ENCODE assay signal across 13 mouse cellular contexts in the genomic region with DNA sequence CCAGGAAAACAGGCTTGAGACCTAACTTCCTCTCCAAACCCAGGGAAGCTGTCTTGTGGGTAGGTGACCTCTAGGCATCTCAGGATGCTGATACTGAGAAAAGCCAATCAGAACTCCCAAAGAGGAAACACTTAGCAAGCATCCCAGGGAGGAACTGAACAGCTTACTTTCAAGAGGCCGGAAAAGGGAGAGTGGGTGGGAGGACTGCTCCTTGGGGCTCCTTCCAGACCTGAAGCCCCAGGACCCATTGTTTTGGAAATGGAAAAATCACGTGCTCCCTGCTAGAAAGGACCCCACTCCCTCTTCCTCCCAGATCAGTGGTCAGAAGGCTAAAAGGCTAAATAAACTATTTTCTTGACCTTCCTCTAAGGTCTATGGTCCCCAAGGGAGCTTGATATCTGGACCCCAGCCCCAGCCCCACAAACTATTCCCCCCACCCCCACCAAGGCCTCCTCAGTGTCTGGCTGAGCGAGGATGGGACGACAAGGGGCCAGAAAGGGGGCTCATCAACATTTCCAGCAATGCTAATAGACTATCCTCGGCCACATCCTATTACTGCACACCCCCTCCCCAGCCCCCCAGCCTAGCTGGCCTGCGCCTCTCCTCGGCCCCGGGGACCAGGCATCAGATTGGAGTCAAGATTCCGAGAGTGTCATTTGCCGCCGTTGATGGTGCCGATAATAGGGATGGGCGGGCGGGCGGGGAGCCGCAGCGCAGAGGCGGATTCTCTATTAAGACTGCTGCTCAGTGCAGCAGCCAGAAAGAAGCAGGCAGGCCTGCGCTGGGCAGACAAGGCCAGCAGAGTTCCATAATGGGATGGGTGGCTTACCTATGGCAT. TPM values are rescaled to one million over a fixed set of nuclear protein-coding genes. Genes with fewer than 3 reads are reported as not detected.
DNase-seq lines count a peak whose midpoint lies in the region; ATAC-seq lines count a peak whose summit lies in the region.
"Had no signal": no experiment of that assay in that cellular context is flagged by ENCODE, and none has a peak within 500 bp of the region (broad histone marks: within the 10 kb centered on the region; RNA-seq: fewer than 3 reads in every experiment).

No protein-coding gene starts in this region.

- H3K27ac ChIP-seq in heart, embryonic 13.5 days (replicated peaks) = no peak overlapping the region
- H3K27ac ChIP-seq in embryonic facial prominence, embryonic 11.5 days (replicated peaks; ENCODE audit: low read depth, low read length) = no peak overlapping the region
- H3K27ac ChIP-seq in hindbrain, embryonic 12.5 days = no peak overlapping the region
- no peak overlapping the region for H3K27ac ChIP-seq in midbrain, embryonic 15.5 days
- H3K27ac ChIP-seq: heart, adult 2 months; liver, embryonic 14.5 days had no signal

- peaks cover 98% of the 10 kb centered on the region for H3K27me3 ChIP-seq in heart, embryonic 13.5 days (replicated peaks)
- H3K27me3 ChIP-seq in embryonic facial prominence, embryonic 11.5 days (ENCODE audit: control insufficient read depth, insufficient read depth, low read length) = peaks cover 60% of the 10 kb centered on the region
- H3K27me3 ChIP-seq in hindbrain, embryonic 12.5 days = peaks cover 96% of the 10 kb centered on the region
- peaks cover 62% of the 10 kb centered on the region for H3K27me3 ChIP-seq in midbrain, embryonic 15.5 days (replicated peaks)

- intact Hi-C loops in heart, postnatal 25 days (cut with DNase I) = no loop called here
- intact Hi-C loops in gastrocnemius, postnatal 36 days (cut with DNase I) = loop anchor here (5.0 kb wide), 1 partner anchor 223 kb away; no protein-coding TSS in a partner anchor

- H3K9ac ChIP-seq in heart, embryonic 13.5 days = no peak overlapping the region
- no peak overlapping the region for H3K9ac ChIP-seq in embryonic facial prominence, embryonic 11.5 days (replicated peaks; ENCODE audit: low read length)
- H3K9ac ChIP-seq in hindbrain, embryonic 12.5 days = peak overlapping the region; percentile 41; the same call in 1 of the 2 replicates
- H3K9ac ChIP-seq in midbrain, embryonic 15.5 days = no peak overlapping the region; the same call in 1 of the 2 replicates
- H3K9ac ChIP-seq: liver, embryonic 14.5 days had no signal

- H3K36me3 ChIP-seq in heart, embryonic 13.5 days = no peaks in the 10 kb centered on the region
- H3K36me3 ChIP-seq in embryonic facial prominence, embryonic 11.5 days (replicated peaks; ENCODE audit: control insufficient read depth, insufficient read depth, low read depth, low read length) = no peaks in the 10 kb centered on the region
- H3K36me3 ChIP-seq in hindbrain, embryonic 12.5 days = no peaks in the 10 kb centered on the region
- no peaks in the 10 kb centered on the region for H3K36me3 ChIP-seq in midbrain, embryonic 15.5 days (replicated peaks)

- H3K4me2 ChIP-seq in heart, embryonic 13.5 days = peak overlapping the region; percentile 17; the same call in 1 of the 2 replicates
- H3K4me2 ChIP-seq in embryonic facial prominence, embryonic 11.5 days (ENCODE audit: low read depth, low read length) = peak overlapping the region; percentile 19; the same call in 1 of the 2 replicates
- peak overlapping the region; percentile 46 for H3K4me2 ChIP-seq in hindbrain, embryonic 12.5 days (replicated peaks)
- peak overlapping the region; percentile 45 for H3K4me2 ChIP-seq in midbrain, embryonic 15.5 days

- no peaks in the 10 kb centered on the region for H3K9me3 ChIP-seq in heart, embryonic 13.5 days
- no peaks in the 10 kb centered on the region for H3K9me3 ChIP-seq in embryonic facial prominence, embryonic 11.5 days (replicated peaks; ENCODE audit: control insufficient read depth, low read length)
- H3K9me3 ChIP-seq in hindbrain, embryonic 12.5 days (replicated peaks) = no peaks in the 10 kb centered on the region
- H3K9me3 ChIP-seq in midbrain, embryonic 15.5 days = no peaks in the 10 kb centered on the region
- H3K9me3 ChIP-seq: megakaryocyte, embryonic 14.5 days had no signal

- 2% methylated on average over 19 of the region's 19 CpGs for WGBS in heart, embryonic 13.5 days
- WGBS in embryonic facial prominence, embryonic 11.5 days = 3% methylated on average over 19 of the region's 19 CpGs
- 2% methylated on average over 19 of the region's 19 CpGs for WGBS in hindbrain, embryonic 12.5 days
- WGBS in midbrain, embryonic 15.5 days = 5% methylated on average over 19 of the region's 19 CpGs

- DNase-seq in heart, postnatal 25 days (ENCODE audit: low spot score) = no peak
- no peak for DNase-seq in embryonic facial prominence, embryonic 11.5 days (ENCODE audit: low spot score)
- DNase-seq in gastrocnemius, postnatal 36 days = no peak
- DNase-seq in c-Kit-positive CD71-positive TER-119-positive erythroid progenitor cells, embryonic 14.5 days (ENCODE audit: low spot score) = no peak
- DNase-seq in adrenal gland, adult 8-10 months = no peak
- DNase-seq: cerebellum, postnatal 14 days; heart, adult 2 months; kidney, adult 11 months had no signal

- H3K4me3 ChIP-seq in heart, embryonic 13.5 days = no peak overlapping the region
- no peak overlapping the region for H3K4me3 ChIP-seq in embryonic facial prominence, embryonic 11.5 days (ENCODE audit: low read depth, low read length)
- H3K4me3 ChIP-seq in hindbrain, embryonic 12.5 days = peak overlapping the region; percentile 9; the same call in 1 of the 2 replicates
- H3K4me3 ChIP-seq in midbrain, embryonic 15.5 days = peak overlapping the region; percentile 22; the same call in 1 of the 2 replicates
- H3K4me3 ChIP-seq: heart, adult 2 months; megakaryocyte, embryonic 14.5 days had no signal

- ATAC-seq in heart, embryonic 13.5 days (ENCODE audit: extremely low read depth, insufficient number of reproducible peaks, low FRiP score, low TSS enrichment) = no peak
- ATAC-seq in embryonic facial prominence, embryonic 11.5 days (replicated peaks; ENCODE audit: insufficient number of reproducible peaks, low FRiP score, low TSS enrichment, low read depth) = no peak
- peak; percentile 57 for ATAC-seq in hindbrain, embryonic 12.5 days (ENCODE audit: low FRiP score)
- peak; percentile 46 for ATAC-seq in midbrain, embryonic 15.5 days (replicated peaks)

- H3K4me1 ChIP-seq in heart, embryonic 13.5 days = no peaks in the 10 kb centered on the region
- H3K4me1 ChIP-seq in embryonic facial prominence, embryonic 11.5 days (ENCODE audit: control insufficient read depth, insufficient read depth, low read length) = no peaks in the 10 kb centered on the region; the same call in 1 of the 2 replicates
- peaks cover 20% of the 10 kb centered on the region for H3K4me1 ChIP-seq in hindbrain, embryonic 12.5 days
- H3K4me1 ChIP-seq in midbrain, embryonic 15.5 days = peaks cover 9% of the 10 kb centered on the region
- H3K4me1 ChIP-seq: megakaryocyte, embryonic 14.5 days had no signal

RNA-seq across cellular contexts. Expression of a gene that starts 15.1 kb away (rescaled TPM):
- polyA plus RNA-seq in heart, embryonic 13.5 days (2015; fragmentation: Nextera tagmentation; extraction: Ambion mirVana) = 0.05 TPM in 1 of 2 replicates, not detected in the other
- not detected for total RNA-seq in heart, postnatal 25 days (2021)
- polyA plus RNA-seq in embryonic facial prominence, embryonic 11.5 days (2014; fragmentation: Nextera tagmentation; extraction: Ambion mirVana) = 1.0 and 1.4 TPM in 2 replicates
- 10.1 and 14.7 TPM in 2 replicates for polyA plus RNA-seq in hindbrain, embryonic 12.5 days (2016; fragmentation: Nextera tagmentation; extraction: Ambion mirVana)
- 10.9 and 12.7 TPM in 2 replicates for polyA plus RNA-seq in midbrain, embryonic 15.5 days (2015; fragmentation: Nextera tagmentation; extraction: Ambion mirVana)
- not detected for total RNA-seq in gastrocnemius, postnatal 36 days (2021)
- total RNA-seq in adrenal gland, adult 8-10 months (2022) = not detected
- total RNA-seq: heart, adult 2 months had no signal
- polyA plus RNA-seq: heart, adult 2 months; liver, embryonic 14.5 days had no signal

Comparison
In these comparisons a context has a peak if more than half of its experiments do, and no peak if none do; other contexts are left out.
1. ATAC-seq: peak in hindbrain, embryonic 12.5 days (single experiment) and midbrain, embryonic 15.5 days (single experiment); none in heart, embryonic 13.5 days (single experiment) and embryonic facial prominence, embryonic 11.5 days (single experiment).
2. H3K4me3 ChIP-seq: peak in hindbrain, embryonic 12.5 days (single experiment) and midbrain, embryonic 15.5 days (single experiment); none in heart, embryonic 13.5 days (single experiment) and embryonic facial prominence, embryonic 11.5 days (single experiment).
3. Peak in every context shown above with its lines, with median percentiles within 50 percentile points of each other: H3K4me2 ChIP-seq.